Mouse (Mus musculus) heart, adult 8-10 months (tissue): Measurements from ENCODE around the gene Rtn4r. TPM values are rescaled to one million over a fixed set of nuclear protein-coding genes. Genes with fewer than 3 reads are reported as not detected.
"Not testable (repeated sequence)": the region's sequence is repeated elsewhere in the genome, so short reads cannot be mapped to it uniquely, and the experiment has no call there.

Source experiments
- DNase-seq: peaks from one replicate; pipeline ENCODE4 v3.0.0; 2022; ENCODE audit warnings: low spot score
- microRNA-seq: library from miRNA; unstranded; fragments of <30 nt; microRNA quantifications from one replicate; pipeline ENCODE4 v1.2.0, GENCODE M21; 2022
- total RNA-seq, 4 experiments: library from RNA; stranded (reverse); gene quantifications; 2 replicates each; pipeline ENCODE4 v1.2.4; 2022

The Rtn4r gene
- total RNA-seq, 4 experiments from 2014 or later, result 2.8 to 4.7 (median 3.8) TPM

- DNase-seq, result no peak
Observed at GRCm38 (mm10) chr16:18194208-18194985, 67.0 kb downstream of the Rtn4r start.

GRCm38 (mm10) chr16:18195068-18195467, 67.6 kb downstream of the Rtn4r start:
- no peak for DNase-seq

GRCm38 (mm10) chr16:18195561-18195960, 68.1 kb downstream of the Rtn4r start:
- not testable (repeated sequence) for DNase-seq

GRCm38 (mm10) chr16:18197881-18198280, 70.4 kb downstream of the Rtn4r start:
- no peak for DNase-seq

GRCm38 (mm10) chr16:18198365-18199098, 71.1 kb downstream of the Rtn4r start:
- DNase-seq, result no peak

- no peak for DNase-seq
Observed at GRCm38 (mm10) chr16:18200062-18200461, 72.6 kb downstream of the Rtn4r start.

- no peak for DNase-seq
Observed at GRCm38 (mm10) chr16:18201620-18202019, 74.2 kb downstream of the Rtn4r start.

Small RNA genes within 50 kb of the gene (microRNA-seq; reads per million reads assigned to microRNA genes)
- not detected for gene Mir6366

Other genes starting within 250 kb of the Rtn4r start
- gene Gm20518, start 236.0 kb upstream of the Rtn4r start, total RNA-seq, result under 1 TPM; 0.13 to 0.65 (median 0.28) TPM
- gene Tssk1, start 233.4 kb upstream of the Rtn4r start, total RNA-seq, result under 1 TPM in 3 of 4 experiments, not detected in 1; 0.17 to 0.33 (median 0.22) TPM
- 10 to 100 TPM; 44.4 to 51.8 (median 48.7) TPM for gene Dgcr2, start 229.1 kb upstream of the Rtn4r start, total RNA-seq
- under 1 TPM in 1 of 4 experiments, not detected in 3; 0.20 TPM for gene Tssk2, start 229.0 kb upstream of the Rtn4r start, total RNA-seq
- gene Ess2, start 216.3 kb upstream of the Rtn4r start, total RNA-seq, result 10 to 100 TPM in 1 of 4 experiments, 1 to 10 TPM in 3; 8.0 to 10.1 (median 9.6) TPM
- gene Gsc2, start 212.6 kb upstream of the Rtn4r start, total RNA-seq, result not detected
- 1 to 10 TPM; 4.6 to 7.9 (median 7.2) TPM for gene Slc25a1, start 199.4 kb upstream of the Rtn4r start, total RNA-seq
- not detected for gene Vpreb2, start 147.2 kb upstream of the Rtn4r start, total RNA-seq
- gene Dgcr6, start 74.8 kb upstream of the Rtn4r start, total RNA-seq, result 10 to 100 TPM; 40.3 to 52.7 (median 40.4) TPM
- gene Prodh, start 37.4 kb upstream of the Rtn4r start, total RNA-seq, result 10 to 100 TPM; 12.9 to 36.7 (median 16.9) TPM
- not detected for gene Ccdc188, start 90.2 kb downstream of the Rtn4r start, total RNA-seq
- gene Zdhhc8, start 107.5 kb downstream of the Rtn4r start, total RNA-seq, result 10 to 100 TPM; 19.5 to 24.0 (median 20.8) TPM
- 10 to 100 TPM; 15.8 to 19.5 (median 17.7) TPM for gene Trmt2a, start 121.0 kb downstream of the Rtn4r start, total RNA-seq
- gene Ranbp1, start 121.1 kb downstream of the Rtn4r start, total RNA-seq, result 10 to 100 TPM; 30.5 to 40.3 (median 34.7) TPM
- not detected for gene Gm49776, start 130.7 kb downstream of the Rtn4r start, total RNA-seq
- 10 to 100 TPM; 10.8 to 15.7 (median 12.7) TPM for gene Dgcr8, start 161.6 kb downstream of the Rtn4r start, total RNA-seq
- gene Tango2, start 220.5 kb downstream of the Rtn4r start, total RNA-seq, result 100 to 1,000 TPM; 184 to 210 (median 190) TPM
- 10 to 100 TPM; 12.6 to 20.0 (median 16.2) TPM for gene Arvcf, start 220.5 kb downstream of the Rtn4r start, total RNA-seq